Mouse (Mus musculus): ENCODE data around the gene Gm20696. TPM values are rescaled to one million over a fixed set of nuclear protein-coding genes. Genes with fewer than 3 reads are reported as not detected.

Gm20696 gene
- polyA plus RNA-seq, 1 experiment from 2014 or later, result 3.0 TPM

DNA sequence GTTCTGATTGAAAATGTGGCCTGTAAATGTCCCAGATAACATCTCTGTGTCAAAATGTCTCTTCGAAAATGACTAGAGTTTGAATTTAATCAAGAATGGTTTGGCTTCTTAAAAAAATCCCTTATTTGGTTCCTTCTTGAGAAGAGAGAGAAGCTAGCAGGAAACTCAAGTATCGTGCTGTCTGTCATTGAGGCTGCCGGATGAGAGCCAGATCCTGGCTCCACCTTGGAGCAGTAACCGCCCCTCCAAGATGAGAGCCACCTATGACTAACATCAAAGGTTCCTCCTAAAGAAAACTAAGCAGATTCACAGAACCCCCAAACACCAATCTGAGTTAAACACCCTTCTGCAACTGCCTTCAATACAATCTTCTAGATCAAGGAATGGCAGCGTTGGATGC, 369.1 kb downstream of the Gm20696 start:
- ATAC-seq, result no peak
- H3K4me1 ChIP-seq, result no peaks in the 10 kb centered on the region
- no peaks in the 10 kb centered on the region for H3K27me3 ChIP-seq (replicated peaks)
- H3K9ac ChIP-seq, result no peak overlapping the region
- no peak overlapping the region for H3K4me2 ChIP-seq
- no peaks in the 10 kb centered on the region for H3K36me3 ChIP-seq
- H3K27ac ChIP-seq, result no peak overlapping the region
- WGBS (ENCODE audit: insufficient replicate concordance), result 84% methylated on average over 5 of the region's 5 CpGs
- H3K9me3 ChIP-seq (replicated peaks), result no peaks in the 10 kb centered on the region
- H3K4me3 ChIP-seq, result no peak overlapping the region

DNA sequence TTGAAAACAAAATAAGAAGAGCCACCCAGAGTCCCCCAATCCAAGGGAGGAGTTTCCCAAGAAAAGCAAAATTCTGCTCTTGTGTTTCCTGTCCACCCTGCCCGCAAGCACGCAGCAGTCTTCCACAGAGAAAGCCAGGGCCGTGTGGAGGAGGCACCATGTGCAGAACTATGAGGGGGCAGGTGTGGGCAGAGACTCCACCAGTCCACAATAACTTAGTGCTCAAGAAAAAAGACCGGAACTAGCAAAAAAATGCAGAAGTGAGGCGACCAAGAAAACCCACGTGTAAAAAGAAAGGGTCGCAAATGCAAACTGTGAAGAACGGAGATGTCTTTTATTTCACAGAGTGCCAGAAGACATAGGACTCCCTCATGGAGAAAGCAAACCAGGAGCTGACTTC, 371.1 kb downstream of the Gm20696 start:
- ATAC-seq, result no peak
- Histone ChIP-seq H3K9me3 (replicated peaks) (no peaks in the 10 kb centered on the region), H3K27me3 (replicated peaks) (no peaks in the 10 kb centered on the region), H3K4me1 (no peaks in the 10 kb centered on the region), H3K9ac (no peak overlapping the region), H3K4me3 (no peak overlapping the region), H3K4me2 (no peak overlapping the region), H3K36me3 (no peaks in the 10 kb centered on the region), H3K27ac (no peak overlapping the region)
- WGBS (ENCODE audit: insufficient replicate concordance), result 43% methylated on average over 8 of the region's 8 CpGs

DNA sequence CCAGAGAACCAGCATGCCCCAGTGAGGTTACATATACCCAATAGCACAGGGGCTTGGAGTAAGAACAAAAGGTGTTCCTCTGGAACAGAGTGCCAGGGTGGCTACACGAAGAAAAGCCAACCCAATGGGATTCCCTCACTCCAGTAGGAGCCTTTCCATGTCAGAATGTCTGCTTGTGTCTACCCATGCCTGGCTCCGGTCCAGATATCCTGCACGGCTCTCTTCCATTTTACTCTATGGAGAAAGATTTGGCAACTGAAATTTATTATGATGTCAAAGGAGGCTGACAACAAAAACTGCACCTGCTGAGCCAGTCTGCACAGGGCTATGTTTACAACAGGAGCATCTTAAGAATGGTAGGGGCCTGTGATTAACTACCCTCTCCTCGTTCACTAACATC, 377.4 kb downstream of the Gm20696 start:
- Histone ChIP-seq H3K27me3 (replicated peaks) (no peaks in the 10 kb centered on the region), H3K4me1 (peaks cover 5% of the 10 kb centered on the region; the same call in 1 of the 2 replicates), H3K4me2 (no peak overlapping the region), H3K9me3 (replicated peaks) (no peaks in the 10 kb centered on the region), H3K27ac (no peak overlapping the region), H3K4me3 (no peak overlapping the region), H3K36me3 (no peaks in the 10 kb centered on the region), H3K9ac (no peak overlapping the region)
- WGBS (ENCODE audit: insufficient replicate concordance), result 76% methylated on average over 4 of the region's 4 CpGs
- ATAC-seq, result no peak

DNA sequence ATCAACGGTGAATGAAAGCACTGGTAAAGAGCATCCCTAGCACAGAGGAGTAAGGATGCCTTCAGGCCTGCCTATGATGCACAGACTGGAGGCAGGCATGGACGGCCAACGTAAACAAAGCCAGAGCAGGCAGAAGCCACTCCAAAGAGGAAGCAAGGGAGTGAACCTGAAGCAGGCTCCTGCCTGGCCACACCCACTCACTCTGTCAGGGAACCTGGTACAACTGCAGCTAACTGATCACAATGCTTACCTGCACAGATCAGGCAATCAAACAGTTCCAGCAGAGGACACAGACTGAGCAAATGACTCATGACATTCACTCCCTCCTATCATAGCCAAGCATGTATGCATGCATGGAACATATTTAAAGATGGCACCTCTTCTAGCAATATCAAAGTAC, 381.6 kb downstream of the Gm20696 start:
- 61% methylated on average over 3 of the region's 3 CpGs for WGBS (ENCODE audit: insufficient replicate concordance)
- Histone ChIP-seq H3K4me3 (no peak overlapping the region), H3K27ac (no peak overlapping the region), H3K9ac (no peak overlapping the region), H3K4me2 (no peak overlapping the region), H3K4me1 (peaks cover 18% of the 10 kb centered on the region), H3K27me3 (replicated peaks) (no peaks in the 10 kb centered on the region), H3K36me3 (no peaks in the 10 kb centered on the region), H3K9me3 (replicated peaks) (no peaks in the 10 kb centered on the region)
- ATAC-seq, result no peak

DNA sequence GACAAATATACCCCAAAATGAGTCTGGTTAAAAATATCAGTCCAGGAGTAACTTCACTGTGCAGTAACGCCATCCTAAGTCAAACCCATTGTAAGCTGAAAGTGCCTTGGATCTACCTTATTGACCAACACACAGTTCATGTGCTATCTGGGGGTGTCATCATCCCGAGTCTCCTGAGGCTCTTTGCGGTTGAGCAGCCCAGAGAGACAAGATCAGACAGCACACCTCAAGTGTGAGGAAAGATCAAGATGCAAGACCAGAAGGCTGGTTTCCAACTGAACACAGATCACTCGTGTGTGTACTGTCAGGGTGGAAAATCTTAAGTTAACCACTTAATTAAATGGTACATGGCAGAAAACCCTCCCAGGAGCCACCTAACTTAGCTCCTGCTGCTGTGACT, 382.6 kb downstream of the Gm20696 start:
- no peaks in the 10 kb centered on the region for H3K36me3 ChIP-seq
- H3K9me3 ChIP-seq (replicated peaks), result no peaks in the 10 kb centered on the region
- H3K9ac ChIP-seq, result no peak overlapping the region
- no peak overlapping the region for H3K4me3 ChIP-seq
- no peak for ATAC-seq
- WGBS (ENCODE audit: insufficient replicate concordance), result 53% methylated on average over 4 of the region's 4 CpGs
- 0 out of 2 replicates have a peak overlapping the region, but pooled peaks have one; percentile 10 for H3K4me2 ChIP-seq
- no peak overlapping the region for H3K27ac ChIP-seq
- no peaks in the 10 kb centered on the region for H3K27me3 ChIP-seq (replicated peaks)
- peaks cover 18% of the 10 kb centered on the region for H3K4me1 ChIP-seq

DNA sequence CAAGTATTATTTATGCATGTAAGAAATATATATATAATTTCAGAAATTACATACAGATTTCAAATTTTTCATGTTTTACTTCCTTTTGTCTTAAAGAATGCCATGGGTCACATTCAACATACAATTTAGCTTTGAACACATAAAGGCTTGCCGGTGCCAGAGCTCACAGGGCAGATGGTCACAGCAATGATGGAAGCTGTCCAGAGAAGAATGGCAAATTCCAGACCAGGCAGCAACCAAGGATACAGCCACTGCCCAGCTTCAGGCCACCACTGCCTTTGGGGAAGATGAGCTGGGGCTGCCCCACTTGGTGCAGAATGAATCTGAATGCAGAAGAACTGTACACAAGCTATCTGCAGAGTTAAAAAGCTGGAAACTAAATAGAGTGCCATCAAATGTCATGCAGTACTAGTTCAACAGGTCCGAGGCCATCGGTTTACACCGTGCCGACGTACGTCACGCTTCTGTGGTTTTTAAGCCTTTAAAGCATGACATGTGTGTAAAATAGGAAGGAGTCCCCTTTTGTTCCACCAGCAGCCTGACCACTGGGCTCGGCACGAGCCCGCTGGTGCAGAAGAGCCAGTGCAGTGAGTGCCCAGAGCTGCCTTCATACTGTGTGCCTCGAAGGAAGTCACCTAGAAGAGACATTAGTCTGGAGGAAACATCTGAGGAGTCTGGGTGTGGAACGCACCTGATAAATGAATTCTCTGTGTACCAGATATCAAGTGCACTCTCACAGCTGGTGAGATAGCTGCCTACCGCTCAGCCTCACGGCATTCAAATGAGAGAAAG, 383.5 kb downstream of the Gm20696 start:
- peak overlapping the region; percentile 10; the same call in 1 of the 2 replicates for H3K4me2 ChIP-seq
- ATAC-seq, result peak; percentile 61; the same call in 1 of the 2 replicates
- no peaks in the 10 kb centered on the region for H3K27me3 ChIP-seq (replicated peaks)
- H3K9me3 ChIP-seq (replicated peaks), result no peaks in the 10 kb centered on the region
- H3K9ac ChIP-seq, result no peak overlapping the region
- H3K27ac ChIP-seq, result no peak overlapping the region
- no peaks in the 10 kb centered on the region for H3K36me3 ChIP-seq
- 55% methylated on average over 15 of the region's 15 CpGs for WGBS (ENCODE audit: insufficient replicate concordance)
- no peak overlapping the region for H3K4me3 ChIP-seq
- peaks cover 18% of the 10 kb centered on the region for H3K4me1 ChIP-seq

DNA sequence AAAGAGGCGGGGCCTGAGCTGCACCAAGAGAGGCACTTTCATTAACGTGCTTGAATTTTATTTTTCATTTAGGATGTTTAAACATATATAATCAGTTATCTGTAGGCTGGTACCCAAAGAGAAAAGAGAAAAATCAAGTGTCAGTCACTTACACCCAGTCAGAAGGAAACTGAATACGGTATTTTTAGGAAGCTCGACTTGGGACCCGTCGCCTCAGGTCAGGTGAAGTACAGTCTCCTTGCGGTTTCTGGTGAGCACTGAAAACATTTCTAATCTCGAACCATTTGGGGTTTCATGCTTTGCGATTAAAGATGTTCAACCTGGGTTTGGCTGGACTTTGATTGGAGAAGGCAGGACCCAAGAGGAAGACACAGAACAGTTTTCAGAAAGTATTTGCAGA, 385.2 kb downstream of the Gm20696 start:
- Histone ChIP-seq H3K27me3 (replicated peaks) (no peaks in the 10 kb centered on the region), H3K9me3 (replicated peaks) (no peaks in the 10 kb centered on the region), H3K4me1 (peaks cover 18% of the 10 kb centered on the region), H3K4me2 (no peak overlapping the region), H3K36me3 (no peaks in the 10 kb centered on the region), H3K27ac (no peak overlapping the region), H3K4me3 (no peak overlapping the region), H3K9ac (no peak overlapping the region)
- ATAC-seq, result no peak
- 76% methylated on average over 9 of the region's 9 CpGs for WGBS (ENCODE audit: insufficient replicate concordance)

DNA sequence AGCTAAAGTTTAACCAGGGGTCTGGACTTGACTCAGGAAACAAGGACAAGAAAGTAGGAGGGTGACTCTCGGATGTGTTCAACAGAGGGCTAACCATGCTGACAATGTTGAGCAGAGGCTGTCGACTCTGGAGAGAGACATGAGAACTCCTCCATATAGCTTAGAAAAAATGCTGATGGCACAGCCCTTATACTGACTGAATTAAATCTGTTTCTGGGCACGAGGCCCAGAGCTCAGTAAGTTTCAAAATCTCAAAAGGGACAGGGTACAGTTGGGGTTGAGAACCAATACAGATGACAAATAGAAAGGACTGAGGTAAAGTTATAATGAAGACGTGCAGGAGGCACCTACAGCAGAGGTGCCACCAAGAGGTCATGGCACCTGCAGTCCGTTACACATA, 386.0 kb downstream of the Gm20696 start:
- H3K36me3 ChIP-seq, result no peaks in the 10 kb centered on the region
- H3K4me1 ChIP-seq, result peaks cover 18% of the 10 kb centered on the region
- no peak overlapping the region for H3K4me3 ChIP-seq
- no peak overlapping the region for H3K9ac ChIP-seq
- no peak for ATAC-seq
- no peak overlapping the region for H3K4me2 ChIP-seq
- H3K9me3 ChIP-seq (replicated peaks), result no peaks in the 10 kb centered on the region
- H3K27me3 ChIP-seq (replicated peaks), result no peaks in the 10 kb centered on the region
- no peak overlapping the region for H3K27ac ChIP-seq
- 66% methylated on average over 5 of the region's 5 CpGs for WGBS (ENCODE audit: insufficient replicate concordance)

DNA sequence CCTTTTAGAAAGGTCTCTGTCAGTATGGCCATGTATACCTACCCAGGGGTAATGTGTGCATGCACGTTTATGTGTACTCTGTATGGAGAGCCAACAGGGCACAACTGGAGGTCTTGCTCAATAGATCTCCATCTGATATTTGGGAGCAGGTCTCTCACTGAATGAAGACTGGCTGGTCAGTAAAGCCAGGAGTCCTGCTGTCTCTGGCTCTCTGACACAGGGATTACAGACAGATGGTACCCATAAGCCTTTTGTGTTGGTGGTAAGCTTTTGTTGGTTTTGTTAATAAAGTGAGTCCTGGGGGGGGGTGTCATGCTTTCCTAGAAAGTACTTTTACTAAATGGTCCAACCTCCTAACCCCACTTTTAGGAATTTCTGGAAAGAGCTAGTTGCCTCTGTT, 389.3 kb downstream of the Gm20696 start:
- no peak overlapping the region for H3K9ac ChIP-seq
- no peak overlapping the region for H3K27ac ChIP-seq
- 81% methylated on average over 1 of the region's 1 CpGs for WGBS (ENCODE audit: insufficient replicate concordance)
- H3K36me3 ChIP-seq, result no peaks in the 10 kb centered on the region
- H3K4me2 ChIP-seq, result no peak overlapping the region
- peaks cover 5% of the 10 kb centered on the region; the same call in 1 of the 2 replicates for H3K4me1 ChIP-seq
- H3K4me3 ChIP-seq, result no peak overlapping the region
- no peaks in the 10 kb centered on the region for H3K27me3 ChIP-seq (replicated peaks)
- ATAC-seq, result no peak
- H3K9me3 ChIP-seq (replicated peaks), result no peaks in the 10 kb centered on the region

DNA sequence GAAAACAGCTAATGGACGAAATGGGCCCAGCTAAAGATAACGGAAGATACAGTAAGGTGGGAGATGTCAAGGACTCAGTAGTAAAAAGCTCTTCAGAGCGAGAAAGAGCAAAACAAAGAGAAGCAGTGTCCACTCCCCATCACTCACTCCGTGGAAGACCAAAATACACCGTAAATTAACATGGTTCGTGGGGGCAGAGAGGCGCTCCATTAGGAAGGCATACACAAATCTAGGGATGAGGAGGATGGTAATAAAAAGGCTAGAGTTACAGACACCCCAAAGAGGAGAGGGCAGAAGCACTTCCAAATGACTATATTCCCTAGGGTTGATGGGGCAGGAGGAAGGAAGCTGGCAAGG, 390.3 kb downstream of the Gm20696 start:
- H3K9me3 ChIP-seq (replicated peaks), result no peaks in the 10 kb centered on the region
- peaks cover 11% of the 10 kb centered on the region; the same call in 1 of the 2 replicates for H3K4me1 ChIP-seq
- 65% methylated on average over 7 of the region's 7 CpGs for WGBS (ENCODE audit: insufficient replicate concordance)
- peak overlapping the region; percentile 21; the same call in 1 of the 2 replicates for H3K27ac ChIP-seq
- H3K4me2 ChIP-seq, result no peak overlapping the region
- H3K4me3 ChIP-seq, result no peak overlapping the region
- no peak overlapping the region for H3K9ac ChIP-seq
- no peaks in the 10 kb centered on the region for H3K27me3 ChIP-seq (replicated peaks)
- H3K36me3 ChIP-seq, result no peaks in the 10 kb centered on the region
- no peak for ATAC-seq

DNA sequence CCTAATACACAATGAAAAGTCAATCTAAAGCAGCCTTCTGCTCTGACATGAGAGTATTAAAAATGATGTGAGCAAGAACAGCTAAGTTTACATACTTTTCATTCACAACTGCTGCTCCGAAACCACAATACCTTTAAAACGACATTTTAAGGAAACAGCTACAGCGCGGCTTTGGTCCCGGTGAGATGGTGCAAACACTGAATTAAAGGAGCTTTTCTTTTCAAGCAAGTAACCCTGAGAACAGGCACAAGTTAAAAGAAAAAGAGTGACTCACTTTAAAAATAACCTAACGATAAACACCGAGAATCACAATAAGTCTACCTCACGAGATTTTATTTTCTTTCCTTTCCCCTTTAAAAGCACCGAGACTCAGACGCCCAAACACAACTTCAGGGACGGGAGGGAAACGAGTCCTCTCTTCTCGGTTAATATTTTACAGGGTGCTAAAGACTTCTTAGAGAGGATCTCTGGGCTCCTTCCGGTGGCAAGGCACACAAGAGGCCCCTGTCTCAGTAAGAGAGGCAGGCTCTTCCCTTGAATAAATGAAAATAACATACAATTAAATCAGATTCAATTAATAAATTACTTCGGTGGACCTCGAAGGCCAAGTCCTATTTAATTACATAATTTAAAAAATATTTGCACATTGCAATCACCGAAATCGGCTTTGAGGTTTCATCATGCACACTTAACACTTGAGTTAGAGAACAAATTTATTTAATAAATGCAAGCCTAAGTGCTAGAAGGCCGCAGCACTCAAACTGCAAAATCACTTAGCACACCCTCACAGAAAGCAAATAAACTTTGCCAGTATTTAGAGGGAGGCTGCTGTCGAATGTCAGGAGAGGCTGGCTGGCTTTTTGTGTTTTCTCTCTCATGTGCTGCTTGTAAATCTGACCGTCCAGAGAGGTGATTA, 391.0 kb downstream of the Gm20696 start:
- Histone ChIP-seq H3K4me2 (no peak overlapping the region), H3K4me3 (no peak overlapping the region)
- WGBS (ENCODE audit: insufficient replicate concordance), result 62% methylated on average over 21 of the region's 21 CpGs

DNA sequence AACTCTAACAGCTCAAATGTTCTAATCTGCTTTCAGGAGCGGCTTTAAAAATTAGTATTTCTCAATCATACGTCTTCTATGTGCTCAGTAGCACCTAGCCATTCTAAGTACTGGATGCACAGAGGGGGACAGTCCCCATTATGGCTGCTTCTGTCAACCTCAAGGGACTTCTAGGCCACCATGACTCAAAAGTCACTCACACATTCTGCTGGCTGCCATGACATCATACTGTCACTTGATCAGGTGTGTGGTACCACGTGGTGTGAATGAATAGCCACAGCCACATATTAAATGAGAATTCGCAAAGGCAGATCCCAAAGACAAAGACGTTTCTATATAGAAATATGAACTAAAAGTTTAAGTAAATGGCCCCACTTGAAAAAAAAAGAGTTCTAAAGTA, 391.9 kb downstream of the Gm20696 start:
- H3K9me3 ChIP-seq (replicated peaks), result no peaks in the 10 kb centered on the region
- ATAC-seq, result no peak
- H3K36me3 ChIP-seq, result no peaks in the 10 kb centered on the region
- H3K4me3 ChIP-seq, result no peak overlapping the region
- H3K27me3 ChIP-seq (replicated peaks), result no peaks in the 10 kb centered on the region
- 67% methylated on average over 5 of the region's 5 CpGs for WGBS (ENCODE audit: insufficient replicate concordance)
- peaks cover 14% of the 10 kb centered on the region; the same call in 1 of the 2 replicates for H3K4me1 ChIP-seq
- H3K27ac ChIP-seq, result no peak overlapping the region
- no peak overlapping the region for H3K4me2 ChIP-seq
- no peak overlapping the region for H3K9ac ChIP-seq

More for the DNA sequence above, 391.0 kb downstream of the Gm20696 start:
- H3K27ac ChIP-seq, result peak overlapping the region; percentile 21; the same call in 1 of the 2 replicates
- no peaks in the 10 kb centered on the region for H3K36me3 ChIP-seq
- no peak for ATAC-seq
- H3K9me3 ChIP-seq (replicated peaks), result no peaks in the 10 kb centered on the region
- peaks cover 14% of the 10 kb centered on the region; the same call in 1 of the 2 replicates for H3K4me1 ChIP-seq
- H3K9ac ChIP-seq, result no peak overlapping the region
- no peaks in the 10 kb centered on the region for H3K27me3 ChIP-seq (replicated peaks)

Measured in liver, embryonic 12.5 days (tissue).